Mouse (Mus musculus): Measurements from ENCODE around the gene Bloc1s4. TPM values are rescaled to one million over a fixed set of nuclear protein-coding genes. Genes with fewer than 3 reads are reported as not detected.

The Bloc1s4 gene
- total and polyA plus RNA-seq, 3 experiments = 20.9 to 23.3 (median 21.2) TPM

DNA sequence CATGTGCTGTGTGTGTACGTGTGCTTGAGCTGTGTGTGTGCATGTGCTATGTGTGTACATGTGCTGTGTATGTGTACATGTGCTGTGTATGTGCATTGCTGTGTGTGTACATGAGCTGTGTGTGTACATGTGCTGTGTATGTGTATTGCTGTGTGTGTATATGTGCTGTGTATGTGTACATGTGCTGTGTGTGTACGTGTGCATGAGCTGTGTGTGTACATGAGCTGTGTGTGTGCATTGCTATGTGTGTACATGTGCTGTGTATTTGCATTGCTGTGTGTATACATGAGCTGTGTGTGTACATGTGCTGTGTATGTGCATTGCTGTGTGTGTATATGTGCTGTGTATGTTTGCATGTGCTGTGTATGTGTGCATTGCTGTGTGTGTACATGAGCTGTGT lies 31.1 kb upstream of the Bloc1s4 start:
- Histone ChIP-seq H3K27ac (ENCODE audit: insufficient read depth, low read depth) (no peak overlapping the region), H3K4me3 (replicated peaks in 1 of 3; ENCODE audit: low read depth in 2 of 3, low read length in 2 of 3, poor library complexity in 1 of 3) (no peak overlapping the region), H3K4me2 (ENCODE audit: insufficient read depth, low read depth, poor library complexity, severe bottlenecking) (no peak overlapping the region), H3K9me3 (replicated peaks; ENCODE audit: low read length) (peaks cover 29% of the 10 kb centered on the region), H3K4me1 (ENCODE audit: control insufficient read depth in 1 of 2, insufficient read depth in 2 of 2) (peaks cover 0 to 7% of the 10 kb centered on the region in 2 experiments; a peak in 2 of 4 replicates), H3K79me2 (replicated peaks; ENCODE audit: control insufficient read depth, extremely low read depth, insufficient read depth, poor library complexity, severe bottlenecking) (no peaks in the 10 kb centered on the region), H3K27me3 (replicated peaks) (peaks cover 3% of the 10 kb centered on the region), H3K9ac (ENCODE audit: insufficient read depth, low read depth) (no peak overlapping the region), H3K36me3 (replicated peaks in 1 of 2; ENCODE audit: control insufficient read depth in 1 of 2, insufficient read depth in 1 of 2, low read length in 1 of 2) (no peaks in the 10 kb centered on the region)
- DNase-seq (ENCODE audit: extremely low read depth) = no peak
- TF ChIP-seq IRF4 (IDR thresholded peaks at IDR 0.05; ENCODE audit: low read depth, low read length) (no peak), MXI1 (IDR thresholded peaks at IDR 0.05; ENCODE audit: low read depth, low read length) (no peak), KAT2A (IDR thresholded peaks at IDR 0.05; ENCODE audit: insufficient replicate concordance, low read length) (no peak), NRF1 (IDR thresholded peaks at IDR 0.05; ENCODE audit: low read depth, low read length) (no peak), ETS1 (conservative IDR thresholded peaks at IDR 0.05; ENCODE audit: low read depth, low read length) (no peak), POLR2AphosphoS2 (IDR thresholded peaks at IDR 0.05; ENCODE audit: low read depth, low read length) (no peak), CHD2 (IDR thresholded peaks at IDR 0.05; ENCODE audit: low read length) (no peak), RCOR1 (conservative IDR thresholded peaks at IDR 0.05; ENCODE audit: low read depth, low read length) (no peak), GABPA (IDR thresholded peaks at IDR 0.05; ENCODE audit: insufficient replicate concordance, low read depth, low read length) (no peak), NELFE (IDR thresholded peaks at IDR 0.05; ENCODE audit: low read depth, low read length) (no peak), ELF1 (IDR thresholded peaks at IDR 0.05; ENCODE audit: low read depth, low read length) (no peak), ZNF384 (IDR thresholded peaks at IDR 0.05; ENCODE audit: low read depth, low read length) (no peak), MEF2A (IDR thresholded peaks at IDR 0.05; ENCODE audit: borderline replicate concordance, low read depth, low read length) (no peak), CHD1 (IDR thresholded peaks at IDR 0.05; ENCODE audit: low read depth, low read length) (no peak), TBP (conservative IDR thresholded peaks at IDR 0.05; ENCODE audit: low read depth, low read length) (no peak), MYC (IDR thresholded peaks at IDR 0.05; ENCODE audit: low read depth, low read length) (no peak), POLR2A (IDR thresholded peaks at IDR 0.05; ENCODE audit: low read depth, low read length) (no peak), E2F4 (IDR thresholded peaks at IDR 0.05; ENCODE audit: insufficient replicate concordance, low read depth, low read length) (no peak), BHLHE40 (IDR thresholded peaks at IDR 0.05; ENCODE audit: low read depth, low read length) (no peak), ZKSCAN1 (IDR thresholded peaks at IDR 0.05; ENCODE audit: borderline replicate concordance, low read depth, low read length) (no peak)
- dilution Hi-C loops (cut with MboI; ENCODE audit: extremely low pct_ligation_motif_present, extremely low pct_unique_long_range_greater_than_20kb, low sequenced_read_pairs) (no loop called here), in situ Hi-C loops (cut with MboI; ENCODE audit: low pct_ligation_motif_present, low pct_unique_long_range_greater_than_20kb, low sequenced_read_pairs) (no loop called here)

DNA sequence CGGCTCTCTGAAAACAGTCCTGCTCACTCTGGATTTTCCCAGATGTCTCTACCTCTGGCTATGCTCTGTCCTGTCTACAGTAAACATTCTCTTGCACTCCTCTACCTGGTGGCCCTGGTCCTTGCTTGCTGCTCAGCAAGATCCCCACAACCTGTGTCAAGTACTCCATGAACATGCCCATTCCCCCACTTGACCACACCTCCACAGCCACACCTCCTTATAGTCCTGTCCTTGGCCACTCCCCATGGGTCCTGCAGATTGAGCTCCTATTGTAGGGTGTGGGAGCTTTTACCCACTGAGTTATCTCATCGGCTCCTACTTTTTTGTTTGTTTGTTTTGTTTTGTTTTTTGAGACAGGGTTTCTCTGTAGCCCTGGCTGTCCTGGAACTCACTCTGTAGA lies 30.5 kb upstream of the Bloc1s4 start:
- in situ Hi-C loops (cut with MboI; ENCODE audit: low pct_ligation_motif_present, low pct_unique_long_range_greater_than_20kb, low sequenced_read_pairs) = no loop called here
- H3K4me1 ChIP-seq (ENCODE audit: control insufficient read depth in 1 of 2, insufficient read depth in 2 of 2) = peaks cover 0 to 7% of the 10 kb centered on the region in 2 experiments; a peak in 2 of 4 replicates
- no peaks in the 10 kb centered on the region for H3K79me2 ChIP-seq (replicated peaks; ENCODE audit: control insufficient read depth, extremely low read depth, insufficient read depth, poor library complexity, severe bottlenecking)
- H3K4me2 ChIP-seq (ENCODE audit: insufficient read depth, low read depth, poor library complexity, severe bottlenecking) = no peak overlapping the region
- peaks cover 1% of the 10 kb centered on the region for H3K27me3 ChIP-seq (replicated peaks)
- no peak overlapping the region for H3K9ac ChIP-seq (ENCODE audit: insufficient read depth, low read depth)
- DNase-seq (ENCODE audit: extremely low read depth) = no peak
- no peak overlapping the region for H3K27ac ChIP-seq (ENCODE audit: insufficient read depth, low read depth)
- no peaks in the 10 kb centered on the region for H3K36me3 ChIP-seq (replicated peaks in 1 of 2; ENCODE audit: control insufficient read depth in 1 of 2, insufficient read depth in 1 of 2, low read length in 1 of 2)
- dilution Hi-C loops (cut with MboI; ENCODE audit: extremely low pct_ligation_motif_present, extremely low pct_unique_long_range_greater_than_20kb, low sequenced_read_pairs) = no loop called here
- TF ChIP-seq SIN3A (IDR thresholded peaks at IDR 0.05; ENCODE audit: low read length) = no peak
- peaks cover 24% of the 10 kb centered on the region for H3K9me3 ChIP-seq (replicated peaks; ENCODE audit: low read length)
- no peak overlapping the region for H3K4me3 ChIP-seq (replicated peaks in 1 of 3; ENCODE audit: low read depth in 2 of 3, low read length in 2 of 3, poor library complexity in 1 of 3)
